Mouse (Mus musculus) small intestine, adult 2 months (tissue): ENCODE data around the gene Usp24. TPM values are rescaled to one million over a fixed set of nuclear protein-coding genes. Genes with fewer than 3 reads are reported as not detected.

ENCODE experiments used
- H3K27ac ChIP-seq: fragments of 200-500 bp; 2 replicates; pipeline ENCODE4 v1.5.1; 2012; ENCODE audit warnings: low read depth, low read length, control low read depth, inconsistent platforms; ENCODE audit not compliant: insufficient read depth
- H3K27me3 ChIP-seq: fragments of 200-500 bp; 2 replicates; pipeline ENCODE4 v1.6.1; 2012; ENCODE audit warnings: mild to moderate bottlenecking, moderate library complexity, low read length, inconsistent platforms; ENCODE audit not compliant: control insufficient read depth, insufficient read depth
- H3K36me3 ChIP-seq: fragments of 200-500 bp; 2 replicates; pipeline ENCODE4 v1.6.1; 2012; ENCODE audit warnings: mild to moderate bottlenecking, low read length, control low read depth, inconsistent platforms; ENCODE audit not compliant: control insufficient read depth, insufficient read depth
- H3K4me1 ChIP-seq: fragments of 200-500 bp; 2 replicates; pipeline ENCODE4 v1.6.1; 2012; ENCODE audit warnings: low read length, inconsistent platforms, mixed read lengths; ENCODE audit not compliant: control insufficient read depth, insufficient read depth, insufficient read length
- H3K4me3 ChIP-seq: fragments of 200-500 bp; 2 replicates; pipeline ENCODE4 v1.5.1; 2012; ENCODE audit warnings: low read depth, mild to moderate bottlenecking, control low read depth, inconsistent platforms, low read length, moderate library complexity
- CTCF ChIP-seq: fragments of 200-500 bp; IDR thresholded peaks from 2 replicates; pipeline ENCODE4 v1.5.1; 2012; ENCODE audit warnings: low read depth, mild to moderate bottlenecking, control low read depth, inconsistent platforms, low read length, moderate library complexity, mixed read lengths; ENCODE audit not compliant: insufficient replicate concordance, insufficient read length; ENCODE audit errors: extremely low read depth
- POLR2A ChIP-seq: fragments of 200-500 bp; IDR thresholded peaks from 2 replicates; pipeline ENCODE4 v1.6.1; 2012; ENCODE audit warnings: low read depth, mild to moderate bottlenecking, control low read depth, inconsistent platforms, low read length, moderate library complexity
- WGBS: fragments of 180-500 bp; shearing (Covaris S2); methylation state at CpG from one replicate; pipeline ENCODE4 v1.1.7; 2018; 5-methylcytosine and 5-hydroxymethylcytosine counted together
- polyA plus RNA-seq: library from polyadenylated mRNA; depleted of rRNA; stranded (reverse); fragments of >200 nt; gene quantifications from 2 replicates; pipeline ENCODE4 v1.2.3, GENCODE M21; 2012

Usp24 gene
- polyA plus RNA-seq, 1 experiment, result 5.8 TPM

DNA sequence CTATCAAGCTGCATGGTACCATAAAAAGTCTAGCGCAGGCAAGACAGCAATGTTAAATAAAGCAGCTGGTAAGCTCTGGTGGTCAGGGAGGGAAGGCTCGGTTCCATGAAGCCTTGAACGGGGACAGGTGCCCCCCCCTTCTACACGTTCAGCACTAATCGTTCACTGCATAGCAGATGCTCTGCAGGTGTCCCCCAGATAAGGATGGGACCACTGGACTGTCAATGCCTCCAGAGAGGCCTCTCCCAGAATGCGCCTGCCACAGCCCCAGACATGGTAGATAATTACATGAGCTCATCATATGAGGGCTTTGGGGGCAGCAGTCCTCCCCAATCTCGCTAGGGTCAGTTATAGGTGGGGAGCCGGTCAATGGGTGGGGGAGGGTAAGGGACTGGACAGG is 133.3 kb downstream of the Usp24 start:
- Histone ChIP-seq H3K27me3 (no peaks in the 10 kb centered on the region), H3K4me3 (no peak overlapping the region), H3K4me1 (no peaks in the 10 kb centered on the region), H3K36me3 (peaks cover 7% of the 10 kb centered on the region; the same call in 1 of the 2 replicates), H3K27ac (no peak overlapping the region)
- TF ChIP-seq POLR2A (no peak), CTCF (no peak)
- 89% methylated on average over 8 of the region's 8 CpGs for WGBS

DNA sequence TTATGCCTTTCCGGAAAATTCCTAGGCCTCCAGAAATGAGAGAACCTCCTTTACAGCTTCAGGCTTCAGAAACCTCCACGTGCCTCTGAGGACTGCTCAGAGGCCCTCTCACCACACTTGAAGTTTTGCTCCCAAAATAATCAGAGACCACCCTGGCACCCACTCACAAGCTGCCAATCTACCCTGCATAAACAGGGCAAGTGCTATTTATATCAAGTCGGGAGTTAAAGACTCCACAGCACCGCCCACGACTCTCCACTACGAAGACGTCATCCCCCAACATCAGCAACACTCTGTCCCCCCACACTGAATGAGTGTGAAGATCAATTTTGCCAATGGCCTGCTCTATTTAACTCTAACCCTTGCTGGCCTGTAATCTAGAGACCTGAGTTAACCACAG is 136.4 kb downstream of the Usp24 start:
- Histone ChIP-seq H3K27ac (no peak overlapping the region), H3K4me3 (no peak overlapping the region), H3K36me3 (peaks cover 18% of the 10 kb centered on the region), H3K4me1 (no peaks in the 10 kb centered on the region), H3K27me3 (no peaks in the 10 kb centered on the region)
- WGBS, result 81% methylated on average over 7 of the region's 7 CpGs
- TF ChIP-seq CTCF (no peak), POLR2A (no peak)

DNA sequence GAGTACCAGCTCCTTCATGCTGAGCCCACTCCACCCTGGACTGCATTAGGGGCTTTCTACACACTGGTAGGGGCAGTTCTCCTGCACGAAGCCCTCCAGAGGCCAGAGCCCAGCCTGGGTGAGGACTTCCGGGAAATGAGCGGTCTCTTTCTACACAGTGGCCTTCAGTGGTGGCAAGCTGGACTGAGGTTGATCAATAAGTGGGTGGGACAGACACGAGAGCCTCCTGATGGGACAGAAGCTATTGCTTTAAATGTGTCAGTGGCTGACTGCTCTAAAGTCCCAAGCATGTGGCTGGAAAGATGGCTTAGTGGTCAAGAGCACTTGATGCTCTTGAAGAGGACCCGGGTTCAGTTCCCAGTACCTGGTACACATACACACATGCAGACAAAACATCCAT is 137.1 kb downstream of the Usp24 start:
- no peaks in the 10 kb centered on the region for H3K4me1 ChIP-seq
- no peak for TF ChIP-seq POLR2A
- TF ChIP-seq CTCF, result no peak
- H3K27ac ChIP-seq, result no peak overlapping the region
- no peak overlapping the region for H3K4me3 ChIP-seq
- no peaks in the 10 kb centered on the region for H3K27me3 ChIP-seq
- 67% methylated on average over 5 of the region's 5 CpGs for WGBS
- peaks cover 18% of the 10 kb centered on the region for H3K36me3 ChIP-seq

DNA sequence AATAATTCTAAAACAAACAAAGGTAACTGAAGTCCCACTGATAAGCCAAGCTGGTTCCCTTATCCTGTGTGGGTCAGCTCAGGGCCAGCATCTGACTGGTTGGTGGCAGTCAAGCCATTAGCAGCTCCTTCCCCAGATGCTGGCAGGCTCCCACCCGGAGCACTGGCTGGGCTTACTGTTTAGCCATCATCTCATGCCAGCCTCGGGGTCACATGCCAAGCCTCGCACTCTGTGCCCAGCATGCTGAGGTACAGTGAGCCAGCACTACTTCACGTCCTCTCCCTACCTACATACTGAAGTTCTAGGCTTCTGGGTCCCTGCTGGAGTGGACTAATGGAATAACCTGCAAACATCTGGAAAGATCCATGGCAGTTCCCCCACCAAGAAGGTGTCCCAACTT is 137.5 kb downstream of the Usp24 start:
- Histone ChIP-seq H3K4me3 (no peak overlapping the region), H3K27ac (no peak overlapping the region), H3K27me3 (no peaks in the 10 kb centered on the region), H3K36me3 (peaks cover 18% of the 10 kb centered on the region), H3K4me1 (no peaks in the 10 kb centered on the region)
- WGBS, result 76% methylated on average over 4 of the region's 4 CpGs
- no peak for TF ChIP-seq CTCF
- no peak for TF ChIP-seq POLR2A

DNA sequence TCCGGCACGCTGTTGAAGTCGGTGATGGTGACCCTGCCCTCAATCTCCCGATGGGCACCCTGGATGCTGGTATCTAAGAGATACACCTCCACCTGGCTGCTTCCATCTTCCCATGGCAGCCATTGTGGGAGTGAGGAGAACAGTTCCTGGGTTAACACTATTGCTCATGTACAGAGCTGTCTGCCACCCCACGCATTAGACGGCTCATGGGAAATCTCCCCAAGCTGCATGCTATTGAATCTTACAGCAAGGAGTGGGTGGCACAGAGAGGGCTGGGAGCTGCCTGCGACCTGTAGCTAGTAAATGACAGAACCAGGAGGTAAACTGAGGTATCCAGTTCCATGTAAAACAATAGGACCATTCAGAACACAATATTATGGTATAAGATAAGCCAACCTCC is 138.5 kb downstream of the Usp24 start:
- H3K36me3 ChIP-seq, result peaks cover 19% of the 10 kb centered on the region
- no peaks in the 10 kb centered on the region for H3K4me1 ChIP-seq
- H3K27ac ChIP-seq, result no peak overlapping the region
- 95% methylated on average over 7 of the region's 7 CpGs for WGBS
- H3K27me3 ChIP-seq, result no peaks in the 10 kb centered on the region
- no peak for TF ChIP-seq POLR2A
- TF ChIP-seq CTCF, result no peak
- no peak overlapping the region for H3K4me3 ChIP-seq

DNA sequence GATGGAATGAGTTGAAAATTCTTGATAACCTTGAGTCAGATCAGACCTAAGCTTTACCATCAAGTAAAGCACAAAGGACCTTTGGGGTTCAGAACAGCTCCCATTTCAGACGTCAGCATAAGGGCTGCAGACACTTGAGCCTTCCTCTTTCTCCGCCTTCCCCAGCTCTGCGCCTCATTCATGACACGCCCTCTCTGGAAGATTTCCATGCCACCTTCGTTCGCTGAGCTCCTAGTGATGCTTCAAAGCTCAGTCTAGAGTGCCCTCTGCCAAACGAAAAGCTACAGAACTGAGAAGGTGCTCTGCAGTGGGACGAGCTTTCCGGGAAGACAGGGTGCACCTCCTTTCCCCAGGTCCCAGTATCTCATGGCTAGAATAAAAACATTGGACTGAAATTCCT is 146.0 kb downstream of the Usp24 start:
- TF ChIP-seq POLR2A, result no peak
- Histone ChIP-seq H3K27me3 (peaks cover 8% of the 10 kb centered on the region; the same call in 1 of the 2 replicates), H3K36me3 (peaks cover 2% of the 10 kb centered on the region; the same call in 1 of the 2 replicates), H3K4me1 (peaks cover 10% of the 10 kb centered on the region), H3K27ac (no peak overlapping the region), H3K4me3 (no peak overlapping the region)
- 35% methylated on average over 9 of the region's 9 CpGs for WGBS

DNA sequence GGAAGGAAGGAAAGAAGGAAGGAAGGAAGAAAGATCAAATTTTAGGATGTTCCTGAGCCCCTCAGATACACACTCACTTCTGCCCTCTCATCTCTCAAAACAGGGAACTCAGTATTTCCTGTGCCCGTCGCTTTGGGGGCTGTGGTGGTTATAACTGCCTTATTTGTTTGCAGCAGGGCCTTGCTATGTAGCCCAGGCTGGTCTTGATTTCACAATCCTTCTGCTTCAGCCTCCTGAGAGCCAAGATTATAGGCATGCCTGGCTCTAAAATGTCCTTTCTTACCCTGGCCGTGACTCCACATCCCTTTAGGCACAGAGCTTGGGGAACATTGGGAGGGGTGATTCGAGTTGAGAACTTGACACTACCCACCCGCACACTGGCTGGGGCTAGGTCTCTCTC is 146.5 kb downstream of the Usp24 start:
- WGBS, result 48% methylated on average over 5 of the region's 5 CpGs
- H3K4me3 ChIP-seq, result peak overlapping the region; percentile 61

DNA sequence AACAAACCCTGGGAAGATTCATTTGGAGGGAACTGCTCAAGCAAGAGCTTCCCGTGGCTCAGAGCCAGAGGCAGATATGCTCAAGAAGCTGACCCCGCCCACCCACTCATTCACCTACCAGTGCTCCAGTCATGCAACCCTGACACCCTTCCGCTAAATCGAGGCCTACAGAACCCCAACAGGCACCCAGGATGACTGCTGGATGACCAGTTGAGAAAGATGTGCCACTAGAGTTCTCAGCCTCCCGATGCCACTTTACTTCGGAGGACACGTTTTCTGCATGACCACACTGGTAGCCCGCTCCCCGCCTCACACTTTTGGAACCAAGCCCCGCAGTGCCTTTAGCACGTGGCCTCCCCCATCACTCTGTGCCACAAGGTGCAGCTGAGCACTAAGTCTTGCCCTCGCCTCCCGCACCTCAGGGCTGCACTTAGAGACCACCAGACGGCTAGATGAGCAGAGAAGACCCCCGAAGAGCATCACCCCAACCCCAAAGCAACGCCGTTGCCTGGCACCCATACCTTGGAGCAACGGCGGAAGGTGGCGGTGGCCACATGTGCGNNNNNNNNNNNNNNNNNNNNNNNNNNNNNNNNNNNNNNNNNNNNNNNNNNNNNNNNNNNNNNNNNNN is 147.3 kb downstream of the Usp24 start:
- Histone ChIP-seq H3K27ac (no peak overlapping the region), H3K4me1 (peaks cover 10% of the 10 kb centered on the region), H3K4me3 (peak overlapping the region; percentile 61), H3K27me3 (peaks cover 8% of the 10 kb centered on the region; the same call in 1 of the 2 replicates), H3K36me3 (peaks cover 2% of the 10 kb centered on the region; the same call in 1 of the 2 replicates)
- WGBS, result 16% methylated on average over 21 of the region's 21 CpGs
- no peak for TF ChIP-seq CTCF

More for the DNA sequence above, 146.5 kb downstream of the Usp24 start:
- Histone ChIP-seq H3K27ac (no peak overlapping the region), H3K4me1 (peaks cover 10% of the 10 kb centered on the region), H3K36me3 (peaks cover 2% of the 10 kb centered on the region; the same call in 1 of the 2 replicates), H3K27me3 (peaks cover 8% of the 10 kb centered on the region; the same call in 1 of the 2 replicates)
- TF ChIP-seq CTCF (no peak), POLR2A (no peak)
